Mouse (Mus musculus) thymus, adult 2 months (tissue): ENCODE data around the gene Kcnh1.

Source experiments
- CTCF ChIP-seq: fragments of 200-500 bp; IDR thresholded peaks from 2 replicates; pipeline ENCODE4 v1.5.1; 2012; ENCODE audit warnings: mild to moderate bottlenecking, control low read depth, low read length, moderate library complexity, borderline replicate concordance; ENCODE audit not compliant: control insufficient read depth, poor library complexity, insufficient read depth; ENCODE audit errors: extremely low read depth
- POLR2A ChIP-seq: fragments of 200-500 bp; IDR thresholded peaks from 2 replicates; pipeline ENCODE4 v1.6.1; 2012; ENCODE audit warnings: mild to moderate bottlenecking, low read length, control low read depth, moderate library complexity; ENCODE audit not compliant: control insufficient read depth, poor library complexity, insufficient read depth; ENCODE audit errors: extremely low read depth

DNA sequence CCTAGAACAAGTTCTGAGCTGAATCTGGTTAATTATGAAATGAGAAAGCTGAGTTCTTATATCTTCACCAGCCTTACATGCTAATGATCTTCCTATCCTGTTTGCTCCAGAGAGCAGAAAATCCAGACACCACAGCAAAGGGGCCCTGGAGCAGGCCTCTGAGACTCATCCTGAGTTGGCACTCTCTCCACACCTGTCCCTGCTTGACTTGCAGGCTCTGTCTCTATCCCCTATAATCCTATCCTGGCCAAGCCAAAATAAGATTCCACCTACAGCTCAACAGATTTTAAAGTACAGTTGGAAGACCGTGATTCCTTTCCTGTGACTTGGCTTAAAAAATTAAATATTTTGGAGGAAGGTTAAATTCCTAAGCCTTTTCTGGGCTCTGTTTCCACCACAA lies 257.9 kb downstream of the Kcnh1 start:
- TF ChIP-seq CTCF: no peak
- no peak for TF ChIP-seq POLR2A
